Mouse (Mus musculus) liver, postnatal 0 days (tissue): ENCODE data around the gene Ints13. TPM values are rescaled to one million over a fixed set of nuclear protein-coding genes. Genes with fewer than 3 reads are reported as not detected.

Source experiments
- ATAC-seq: fragments of 200-750 bp; cut with Nextera tagmentation; 2 replicates; pipeline ENCODE4 v1.8.0; 2017; ENCODE audit warnings: mild to moderate bottlenecking, moderate library complexity
- DNase-seq: peaks from one replicate; pipeline ENCODE4 v3.0.0-alpha.2; 2016
- H3K27ac ChIP-seq: fragments of 300-500 bp; sonication (generic); 2 replicates; pipeline ENCODE4 v1.5.1; 2014; ENCODE audit warnings: antibody characterized with exemption, moderate library complexity, mild to moderate bottlenecking, low read depth
- H3K27me3 ChIP-seq: fragments of 300-500 bp; sonication (generic); 2 replicates; pipeline ENCODE4 v1.6.1; 2014; ENCODE audit warnings: low read length, control low read depth, mixed read lengths; ENCODE audit not compliant: insufficient read depth
- H3K36me3 ChIP-seq: fragments of 300-500 bp; sonication (generic); replicated peaks from 2 replicates; pipeline ENCODE4 v1.6.1; 2014; ENCODE audit warnings: mild to moderate bottlenecking, control low read depth, low read length, moderate library complexity, mixed read lengths; ENCODE audit not compliant: insufficient read depth
- H3K4me1 ChIP-seq: fragments of 300-500 bp; sonication (generic); 2 replicates; pipeline ENCODE4 v1.6.1; 2014; ENCODE audit warnings: antibody characterized with exemption, mild to moderate bottlenecking, control low read depth; ENCODE audit not compliant: insufficient read depth
- H3K4me2 ChIP-seq: fragments of 300-500 bp; sonication (generic); 2 replicates; pipeline ENCODE4 v1.6.1; 2014; ENCODE audit warnings: low read depth, mild to moderate bottlenecking, low read length, moderate library complexity, mixed read lengths
- H3K4me3 ChIP-seq: fragments of 300-500 bp; sonication (generic); 2 replicates; pipeline ENCODE4 v1.5.1; 2014; ENCODE audit warnings: low read depth, low read length
- H3K9ac ChIP-seq: fragments of 300-500 bp; sonication (generic); replicated peaks from 2 replicates; pipeline ENCODE4 v1.6.1; 2014; ENCODE audit warnings: mild to moderate bottlenecking, moderate library complexity
- H3K9me3 ChIP-seq: fragments of 300-500 bp; sonication (generic); 2 replicates; pipeline ENCODE4 v1.6.1; 2016; ENCODE audit warnings: mild to moderate bottlenecking, control low read depth, low read length, mixed read lengths
- CTCF ChIP-seq: sonication (generic); IDR thresholded peaks from 2 replicates; pipeline ENCODE4 v1.5.1; 2016; ENCODE audit warnings: antibody characterized with exemption, low read depth
- EP300 ChIP-seq: IDR thresholded peaks from 2 replicates; pipeline ENCODE4 v1.6.1; 2016; ENCODE audit warnings: antibody characterized with exemption, low read depth, mild to moderate bottlenecking
- WGBS: fragments of 180-500 bp; shearing (Covaris S2); extraction: QIAGEN DNeasy Blood & Tissue Kit; methylation state at CpG from one replicate; pipeline ENCODE4 v1.1.7; 2014; ENCODE audit not compliant: insufficient replicate concordance; 5-methylcytosine and 5-hydroxymethylcytosine counted together
- polyA plus RNA-seq: library from polyadenylated mRNA; unstranded; fragments of >200 nt; fragmentation: Nextera tagmentation; extraction: Ambion mirVana; gene quantifications from 2 replicates; pipeline ENCODE4 v1.2.1, GENCODE M21; 2015

Ints13 gene
- polyA plus RNA-seq, 1 experiment from 2014 or later = 17.6 TPM

GRCm38 (mm10) chr6:146611897-146612296, 34.3 kb upstream of the Ints13 start:
- DNase-seq = peak; percentile 42
- Histone ChIP-seq H3K9me3 (no peaks in the 10 kb centered on the region), H3K9ac (0 out of 2 replicates have a peak overlapping the region, but pooled peaks have one; percentile 31), H3K27ac (peak overlapping the region; percentile 95), H3K4me3 (no peak overlapping the region), H3K4me1 (peaks cover 13% of the 10 kb centered on the region), H3K36me3 (peaks cover 44% of the 10 kb centered on the region), H3K27me3 (no peaks in the 10 kb centered on the region), H3K4me2 (peak overlapping the region; percentile 50)
- ATAC-seq = peak; percentile 85
- WGBS = 75% methylated on average over 7 of the region's 7 CpGs
- TF ChIP-seq EP300 = no peak
- TF ChIP-seq CTCF = no peak

GRCm38 (mm10) chr6:146611385-146611784, 33.8 kb upstream of the Ints13 start:
- 67% methylated on average over 6 of the region's 6 CpGs for WGBS
- Histone ChIP-seq H3K4me2 (peak overlapping the region; percentile 50), H3K27me3 (no peaks in the 10 kb centered on the region), H3K9ac (0 out of 2 replicates have a peak overlapping the region, but pooled peaks have one; percentile 31), H3K9me3 (no peaks in the 10 kb centered on the region), H3K36me3 (peaks cover 44% of the 10 kb centered on the region), H3K27ac (peak overlapping the region; percentile 95), H3K4me1 (peaks cover 13% of the 10 kb centered on the region), H3K4me3 (no peak overlapping the region)
- TF ChIP-seq CTCF = no peak
- TF ChIP-seq EP300 = peak; percentile 89
- DNase-seq (peak; percentile 69), ATAC-seq (peak; percentile 93)

DNA sequence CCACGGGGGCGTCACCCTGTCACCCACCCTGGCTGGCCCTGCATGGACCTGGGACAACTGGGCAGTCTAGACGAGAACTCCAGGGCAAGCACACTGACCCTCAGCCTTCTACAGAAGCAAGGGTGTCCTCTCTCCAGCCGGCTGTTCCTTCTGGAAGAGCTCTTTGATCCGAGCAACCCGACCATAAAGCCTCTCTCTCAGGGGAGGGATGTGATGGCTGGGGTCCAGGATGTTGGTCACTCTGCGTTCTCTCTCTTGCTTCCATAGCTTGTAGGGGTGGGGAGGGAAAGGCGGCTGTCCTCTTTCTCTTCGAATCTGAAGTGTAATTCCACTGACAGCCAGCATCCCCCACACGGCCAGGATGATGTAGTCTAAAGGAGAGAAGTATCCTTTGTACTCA, 26.0 kb upstream of the Ints13 start:
- ATAC-seq (no peak), DNase-seq (no peak)
- H3K4me3 ChIP-seq = no peak overlapping the region
- H3K9me3 ChIP-seq = no peaks in the 10 kb centered on the region
- no peaks in the 10 kb centered on the region for H3K4me1 ChIP-seq
- no peak overlapping the region for H3K27ac ChIP-seq
- TF ChIP-seq EP300 (no peak), CTCF (no peak)
- peaks cover 72% of the 10 kb centered on the region for H3K36me3 ChIP-seq
- H3K27me3 ChIP-seq = no peaks in the 10 kb centered on the region
- H3K9ac ChIP-seq = no peak overlapping the region
- 89% methylated on average over 10 of the region's 10 CpGs for WGBS
- H3K4me2 ChIP-seq = no peak overlapping the region

DNA sequence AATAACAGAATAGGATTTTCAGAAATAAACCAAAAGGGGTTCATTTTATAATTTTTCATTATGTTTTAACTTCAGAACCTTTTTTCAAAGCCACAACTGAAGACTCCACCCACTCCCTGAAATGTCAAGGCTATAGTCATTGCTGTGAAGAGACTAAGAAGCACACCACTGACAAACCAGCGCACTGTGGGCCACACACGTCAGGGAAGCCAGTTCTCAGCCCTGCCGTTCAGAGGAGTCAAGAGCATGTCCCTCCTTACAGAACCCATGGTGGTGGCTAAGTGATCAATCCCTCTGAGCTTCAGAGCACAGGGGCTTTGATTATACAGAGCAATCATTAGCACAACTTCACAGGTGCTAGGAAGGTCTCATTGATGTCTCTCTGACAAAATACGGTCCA, 25.0 kb upstream of the Ints13 start:
- Histone ChIP-seq H3K4me3 (no peak overlapping the region), H3K36me3 (peaks cover 72% of the 10 kb centered on the region), H3K4me2 (no peak overlapping the region), H3K27me3 (no peaks in the 10 kb centered on the region), H3K4me1 (no peaks in the 10 kb centered on the region), H3K9me3 (no peaks in the 10 kb centered on the region), H3K9ac (no peak overlapping the region), H3K27ac (no peak overlapping the region)
- ATAC-seq (no peak), DNase-seq (no peak)
- 85% methylated on average over 4 of the region's 4 CpGs for WGBS
- TF ChIP-seq CTCF = no peak
- TF ChIP-seq EP300 = no peak

DNA sequence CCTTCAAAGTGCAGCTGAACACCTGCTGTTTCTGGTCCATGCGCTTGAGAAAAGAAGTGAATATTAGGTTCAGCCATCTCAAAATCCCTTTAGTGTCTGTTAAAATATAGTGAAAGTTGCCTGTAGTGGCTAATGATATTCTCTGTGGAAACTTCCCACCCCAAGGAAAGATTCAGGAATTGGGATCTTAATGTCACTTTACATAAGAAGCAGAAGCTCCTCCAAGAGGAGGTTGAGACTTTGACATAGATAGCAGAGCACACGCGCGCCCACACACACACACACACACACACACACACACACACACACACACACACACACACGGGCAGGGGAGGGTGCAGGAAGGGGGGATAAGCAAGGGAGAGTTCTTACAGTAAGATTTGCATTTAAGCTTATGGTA, 7.5 kb upstream of the Ints13 start:
- DNase-seq = no peak
- H3K4me1 ChIP-seq = peaks cover 11% of the 10 kb centered on the region; the same call in 1 of the 2 replicates
- WGBS = 87% methylated on average over 5 of the region's 5 CpGs
- H3K27me3 ChIP-seq = no peaks in the 10 kb centered on the region
- H3K36me3 ChIP-seq = peaks cover 48% of the 10 kb centered on the region
- H3K4me2 ChIP-seq = no peak overlapping the region
- no peaks in the 10 kb centered on the region for H3K9me3 ChIP-seq
- H3K4me3 ChIP-seq = no peak overlapping the region
- no peak for ATAC-seq
- H3K9ac ChIP-seq = no peak overlapping the region
- TF ChIP-seq CTCF (no peak), EP300 (no peak)
- H3K27ac ChIP-seq = no peak overlapping the region

DNA sequence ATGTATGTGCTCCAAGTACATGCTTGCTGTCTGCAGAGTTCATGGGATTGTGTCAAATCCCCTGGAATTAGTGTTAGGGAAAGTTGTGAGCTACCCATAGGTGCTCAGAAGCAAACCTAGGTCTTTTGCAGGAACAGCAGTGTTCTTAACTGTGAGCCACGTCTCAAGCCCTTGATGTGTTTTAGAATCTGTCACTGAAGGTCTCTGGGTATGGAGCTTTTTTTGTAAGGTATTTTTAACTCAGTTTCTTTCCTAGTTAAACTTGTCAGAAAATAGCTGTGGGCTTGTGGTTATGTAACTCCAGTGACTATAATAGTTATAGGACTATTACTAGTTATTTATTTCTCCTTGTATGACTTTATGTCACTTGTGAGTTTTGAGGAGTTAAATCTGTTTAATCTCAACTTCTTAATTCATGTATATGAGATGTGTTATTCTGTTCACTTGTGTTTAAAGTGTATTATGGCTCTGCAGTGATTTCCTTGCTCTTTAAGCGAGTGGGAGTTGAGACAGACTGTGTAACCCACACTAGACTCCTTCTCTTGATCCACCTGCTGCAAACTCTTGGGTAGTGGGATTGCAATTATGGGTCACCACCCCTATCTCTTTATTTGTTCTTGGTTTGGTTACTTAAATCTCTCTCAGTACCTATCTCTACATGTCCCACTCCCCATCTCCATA, 5.9 kb upstream of the Ints13 start:
- TF ChIP-seq EP300 (no peak), CTCF (no peak)
- H3K4me1 ChIP-seq = peaks cover 21% of the 10 kb centered on the region
- no peak for DNase-seq
- no peak overlapping the region for H3K9ac ChIP-seq
- no peak for ATAC-seq
- H3K36me3 ChIP-seq = peaks cover 36% of the 10 kb centered on the region
- H3K27ac ChIP-seq = no peak overlapping the region
- H3K4me2 ChIP-seq = no peak overlapping the region
- H3K9me3 ChIP-seq = no peaks in the 10 kb centered on the region
- WGBS = 74% methylated on average over 2 of the region's 2 CpGs
- H3K4me3 ChIP-seq = no peak overlapping the region
- H3K27me3 ChIP-seq = no peaks in the 10 kb centered on the region
